Mouse (Mus musculus) megakaryocyte, adult 5-6 weeks (primary cell): ENCODE measurements around the gene Gm28374. TPM values are rescaled to one million over a fixed set of nuclear protein-coding genes. Genes with fewer than 3 reads are reported as not detected.

Source experiments
- ATAC-seq: 2 replicates; pipeline ENCODE4 v1.8.0; 2016; ENCODE audit warnings: mild to moderate bottlenecking, inconsistent platforms; ENCODE audit not compliant: poor library complexity, severe bottlenecking
- total RNA-seq, 2 experiments: library from RNA; stranded (forward) in 1 of 2; stranded (reverse) in 1 of 2; fragments of 153-499, 151-499 nt in 1 of 2; fragments of 221-1000, 200-1000 nt in 1 of 2; gene quantifications; 2 replicates each; pipeline versions ENCODE4 v1.2.3 to v1.2.4; 2015 to 2017

Gm28374 gene
- total RNA-seq, 2 experiments from 2014 or later = 0.51 TPM; not detected in 1

GRCm38 (mm10) chr19:6088841-6089240 is 6.8 kb upstream of the Gm28374 start:
- ATAC-seq = no peak

GRCm38 (mm10) chr19:6085417-6085879 is 3.4 kb upstream of the Gm28374 start:
- ATAC-seq = peak; percentile 77

DNA sequence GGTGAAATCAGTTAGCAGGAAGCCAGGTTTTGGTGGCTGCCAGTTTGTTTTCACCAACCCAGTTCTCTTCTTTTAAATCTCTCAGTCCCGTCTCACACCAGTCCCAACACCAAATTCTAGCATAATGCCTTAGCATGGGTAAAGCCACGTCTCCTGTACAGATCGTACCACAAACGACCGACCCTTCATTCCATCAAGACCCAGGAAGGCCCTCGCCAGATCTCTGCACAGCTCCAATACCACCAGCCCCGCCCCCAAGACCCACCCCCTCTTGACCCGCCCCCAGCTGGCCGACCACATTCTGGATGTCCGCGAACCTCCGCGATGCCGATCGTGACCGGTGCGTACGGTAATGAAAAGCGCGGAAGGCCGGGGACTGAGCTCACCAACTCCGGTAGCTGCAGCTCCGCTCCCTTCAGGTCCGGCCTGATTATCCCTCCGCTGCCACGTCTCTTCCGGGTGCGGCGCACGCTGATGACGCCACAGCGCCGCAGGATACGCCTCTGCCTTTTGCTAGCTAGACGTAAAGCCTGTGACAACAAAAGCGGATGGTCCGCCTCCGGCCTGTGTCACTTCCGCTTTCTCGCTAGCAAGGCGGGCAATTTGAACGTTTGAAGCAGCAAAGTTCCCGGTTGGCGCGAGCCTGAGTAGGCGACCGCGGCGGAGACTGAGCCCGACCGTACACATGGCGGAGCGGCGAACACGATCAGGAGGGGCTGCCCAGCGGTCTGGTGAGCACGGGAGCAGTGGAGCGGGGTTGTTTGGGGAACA is 2.6 kb upstream of the Gm28374 start, which contains the start of the genes Zfpl1 and Cdca5:
TSS of gene Zfpl1 (minus strand) at position 479 of the 771 bp plus-strand sequence.
TSS of gene Cdca5 (plus strand) at position 506 of the 771 bp plus-strand sequence.
- peak; percentile 97 for ATAC-seq

- ATAC-seq = no peak
These were observed 2.0 kb downstream of the Gm28374 start, which contains the start of gene Tmem262 for GRCm38 (mm10) chr19:6079983-6080480. Gene Tmem262 (plus strand): TSS chr19:6080033.

GRCm38 (mm10) chr19:6076564-6077393 is 5.3 kb downstream of the Gm28374 start, which contains the start of gene Vps51:
Gene Vps51 (minus strand): TSS chr19:6077231.
- ATAC-seq = peak; percentile 97

GRCm38 (mm10) chr19:6073889-6074288 is 8.2 kb downstream of the Gm28374 start:
- ATAC-seq = peak; percentile 57

GRCm38 (mm10) chr19:6071261-6071660 is 10.8 kb downstream of the Gm28374 start:
- ATAC-seq = no peak

- no peak for ATAC-seq
These were observed 11.3 kb downstream of the Gm28374 start for GRCm38 (mm10) chr19:6070571-6071250.

DNA sequence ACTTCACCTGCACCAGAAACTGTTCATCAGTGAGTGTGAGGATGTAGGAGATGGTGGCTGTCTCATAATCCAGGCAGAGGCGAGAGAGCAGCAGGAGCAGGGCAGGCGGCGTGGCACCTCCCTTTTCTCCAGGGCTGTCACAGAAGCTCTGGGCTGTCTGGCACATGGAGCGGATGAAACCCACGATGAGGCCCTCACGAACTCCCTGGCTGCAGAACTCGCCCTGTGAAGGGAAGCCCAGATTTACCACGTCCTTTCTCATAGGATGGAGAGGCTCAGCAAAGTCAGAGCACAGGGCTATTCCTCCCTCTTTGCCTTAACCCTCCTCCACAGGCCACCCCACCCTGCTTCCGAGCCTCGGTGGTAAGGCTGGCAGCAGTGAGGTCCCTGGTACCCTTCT is 12.2 kb downstream of the Gm28374 start:
- no peak for ATAC-seq

DNA sequence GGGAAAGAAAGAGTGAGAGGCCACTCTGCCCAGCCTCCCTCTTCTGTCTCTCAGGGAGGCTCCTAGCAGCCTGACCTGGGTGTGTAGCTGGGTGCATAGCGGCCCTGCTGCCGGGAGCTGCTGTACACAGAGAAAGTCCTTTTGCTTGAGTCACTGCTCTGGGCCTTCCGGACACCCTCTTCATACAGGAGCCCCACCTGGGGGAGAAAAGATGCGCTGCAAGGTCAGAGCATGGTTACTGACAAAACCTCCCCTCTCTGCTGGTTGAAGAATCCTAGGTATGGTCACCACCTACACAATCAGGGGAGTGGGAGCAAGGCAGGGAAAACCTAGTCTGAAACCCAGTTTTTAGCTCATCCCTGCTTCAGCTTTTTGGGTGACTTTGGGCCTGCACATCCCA is 13.1 kb downstream of the Gm28374 start:
- no peak for ATAC-seq

DNA sequence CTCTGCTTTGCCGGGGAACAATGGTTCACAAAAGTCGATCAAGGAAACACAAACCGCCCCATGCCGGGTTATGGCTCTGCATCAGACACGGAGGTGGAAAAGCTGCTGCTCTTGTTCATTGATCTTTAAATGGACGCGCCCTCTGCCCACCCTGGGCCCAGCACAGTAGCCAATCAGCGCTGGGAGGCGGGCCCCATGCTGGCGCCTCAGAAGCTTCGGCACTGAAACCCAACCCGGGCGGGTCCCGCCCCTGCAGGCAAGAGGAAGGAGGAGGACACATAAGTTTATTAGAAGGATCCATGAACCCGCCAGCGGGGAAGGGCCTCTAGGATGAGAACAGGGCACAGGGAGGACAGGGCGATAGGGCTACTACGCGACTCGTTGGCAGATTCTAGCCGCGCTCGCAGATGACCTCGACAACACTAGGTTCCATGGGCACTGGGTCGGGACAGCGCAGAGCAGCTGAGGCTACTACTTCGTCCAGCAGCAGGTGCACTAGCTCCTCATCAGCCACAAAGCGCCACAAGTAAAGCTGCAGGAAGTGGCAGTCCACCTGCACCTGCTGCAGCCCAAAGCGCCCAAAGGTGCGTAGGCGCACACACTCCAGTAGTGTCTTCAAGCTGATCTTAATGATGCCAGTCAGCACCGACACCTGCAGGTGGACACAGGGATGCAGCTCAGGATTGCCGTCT is 14.2 kb downstream of the Gm28374 start, which contains the start of gene Tm7sf2:
TSS of gene Tm7sf2 (minus strand) at position 650 of the 692 bp plus-strand sequence.
- ATAC-seq = peak; percentile 93

DNA sequence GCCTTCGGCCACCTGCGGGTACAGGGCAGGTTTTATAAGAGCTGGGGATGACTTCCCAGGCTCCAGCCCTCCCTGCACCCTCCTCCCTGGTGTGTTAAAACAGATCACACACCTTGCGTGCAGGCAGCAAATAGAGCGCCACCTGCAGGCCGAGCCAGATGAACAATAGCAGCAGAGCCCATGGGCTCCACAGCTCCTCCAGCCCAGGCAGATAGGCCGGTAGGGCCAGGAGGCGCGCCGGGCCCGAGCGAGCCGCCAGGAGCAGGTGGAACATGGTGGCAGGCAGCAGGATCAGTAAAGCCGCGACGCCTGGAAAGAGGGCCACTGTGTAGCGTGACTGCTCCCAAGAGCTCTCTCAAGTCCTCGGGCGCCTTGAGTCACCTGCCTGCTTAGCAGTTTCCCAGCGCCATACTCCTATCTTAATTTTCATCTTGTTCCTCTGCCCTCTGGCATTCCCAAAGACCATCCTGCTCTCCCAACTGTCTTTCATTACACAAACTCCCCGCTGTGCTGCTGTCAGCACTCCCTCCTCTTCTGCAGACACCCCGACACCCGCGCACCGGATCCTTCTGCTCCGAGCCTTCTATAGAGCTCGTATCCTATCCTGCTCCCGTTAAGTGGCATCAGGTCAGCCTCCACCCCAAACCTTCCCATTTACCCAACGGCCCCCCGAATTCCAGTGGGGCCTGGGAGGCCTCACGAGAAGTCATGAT is 14.9 kb downstream of the Gm28374 start:
- peak; percentile 79 for ATAC-seq

- ATAC-seq = no peak
These were observed 15.5 kb downstream of the Gm28374 start for GRCm38 (mm10) chr19:6066571-6066970.

- ATAC-seq = no peak
These were observed 19.0 kb downstream of the Gm28374 start for GRCm38 (mm10) chr19:6063081-6063480.

GRCm38 (mm10) chr19:6062418-6062817 is 19.6 kb downstream of the Gm28374 start:
- no peak for ATAC-seq

- ATAC-seq = peak; percentile 31
These were observed 20.3 kb downstream of the Gm28374 start for GRCm38 (mm10) chr19:6061641-6062302.

DNA sequence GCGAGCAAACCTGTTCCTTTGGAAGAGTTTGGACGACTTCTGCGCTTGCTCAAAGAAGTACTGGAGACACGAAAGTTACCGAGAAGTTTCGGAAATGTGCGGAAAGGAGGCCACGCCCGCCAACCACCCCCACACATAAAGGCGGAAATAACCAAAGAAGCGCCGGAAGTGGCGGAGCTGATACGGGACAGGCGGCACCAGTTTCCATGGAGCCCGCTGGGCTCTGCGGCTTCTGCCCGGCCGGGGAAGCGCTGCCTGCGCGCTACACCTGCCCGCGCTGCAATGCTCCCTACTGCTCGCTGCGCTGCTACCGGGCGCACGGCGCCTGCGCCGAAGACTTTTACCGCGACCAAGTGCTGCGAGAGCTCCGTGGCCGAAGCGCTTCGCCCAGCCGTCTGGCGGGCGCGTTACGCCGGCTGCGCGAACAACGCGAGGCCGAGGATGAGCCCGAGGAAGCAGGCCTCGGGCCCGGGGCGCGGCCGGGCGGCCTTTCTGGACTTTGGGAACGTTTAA is 21.0 kb downstream of the Gm28374 start, which contains the start of gene Znhit2:
TSS of gene Znhit2 (plus strand) at position 172 of the 513 bp plus-strand sequence.
- ATAC-seq = peak; percentile 79

DNA sequence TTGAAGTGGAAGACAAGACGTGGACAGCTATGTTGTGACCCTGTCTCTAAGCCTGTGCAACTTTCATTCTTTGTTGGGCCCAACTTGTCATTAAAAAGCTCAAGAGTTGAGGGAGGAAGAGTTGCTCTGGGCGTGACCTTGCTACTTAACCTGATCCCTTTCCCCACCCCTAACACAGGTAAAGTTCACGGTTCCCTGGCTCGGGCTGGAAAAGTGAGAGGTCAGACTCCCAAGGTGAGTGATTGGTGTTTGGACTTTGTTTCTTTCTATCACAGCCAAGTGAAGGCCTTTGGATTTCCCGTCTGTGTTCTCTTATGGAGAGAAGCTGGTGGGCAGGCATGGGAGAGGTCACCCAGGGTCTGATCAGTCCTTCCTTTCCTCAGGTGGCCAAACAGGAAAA is 23.1 kb downstream of the Gm28374 start:
- no peak for ATAC-seq
